Mouse (Mus musculus) ovary, adult 18-20 months (tissue): ENCODE measurements around the gene Ppfibp2.

Experiments
- DNase-seq: peaks from one replicate; pipeline ENCODE4 v3.0.0; 2022; ENCODE audit warnings: low spot score, mixed read lengths

Gene Ppfibp2

DNA sequence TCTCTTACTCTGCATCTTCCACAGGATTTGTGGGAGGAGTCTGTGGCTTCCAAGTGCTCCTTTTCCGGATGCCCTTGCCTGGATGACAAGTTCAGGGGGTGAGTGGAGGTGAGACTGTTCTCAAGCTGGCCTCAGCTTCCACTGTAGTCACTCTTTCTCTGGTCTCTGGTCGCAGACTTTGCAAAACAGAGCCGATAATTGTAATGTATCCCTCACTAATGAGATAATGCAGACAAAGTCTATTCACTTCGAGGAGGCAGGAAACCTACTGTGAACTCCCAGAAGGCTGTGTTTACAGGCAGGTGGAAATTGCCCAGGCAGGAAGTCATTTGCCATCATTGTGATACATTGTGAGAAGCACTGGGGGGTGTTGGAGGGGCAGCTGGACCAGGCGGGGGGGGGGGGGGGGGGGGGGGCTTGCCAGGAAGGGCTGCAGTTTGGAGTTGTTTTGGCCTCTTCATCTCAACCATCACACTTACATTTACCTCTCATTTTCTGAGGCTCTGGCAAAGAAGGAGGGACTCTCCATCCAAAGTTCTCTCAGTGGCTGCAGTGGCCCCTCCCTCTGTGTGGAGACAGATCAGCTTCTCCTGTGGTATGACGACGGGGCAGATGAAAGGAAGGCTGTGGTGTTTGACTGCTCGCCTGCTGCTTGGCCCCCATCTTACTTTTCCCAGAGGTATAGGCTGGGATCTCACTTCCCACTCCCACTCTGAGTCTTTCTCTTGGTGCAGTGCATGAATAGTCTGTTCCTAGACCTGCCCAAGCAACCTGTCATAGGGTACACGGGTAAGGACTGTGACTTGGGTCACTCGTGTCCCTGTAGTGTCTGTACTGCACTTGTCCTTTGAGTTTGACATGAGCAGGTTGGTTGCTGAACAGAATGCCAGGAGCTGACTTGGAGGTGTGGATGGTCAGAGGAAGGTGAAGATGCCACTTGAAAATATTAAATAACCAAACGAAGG, 23.3 kb downstream of the Ppfibp2 start:
- no peak for DNase-seq

DNA sequence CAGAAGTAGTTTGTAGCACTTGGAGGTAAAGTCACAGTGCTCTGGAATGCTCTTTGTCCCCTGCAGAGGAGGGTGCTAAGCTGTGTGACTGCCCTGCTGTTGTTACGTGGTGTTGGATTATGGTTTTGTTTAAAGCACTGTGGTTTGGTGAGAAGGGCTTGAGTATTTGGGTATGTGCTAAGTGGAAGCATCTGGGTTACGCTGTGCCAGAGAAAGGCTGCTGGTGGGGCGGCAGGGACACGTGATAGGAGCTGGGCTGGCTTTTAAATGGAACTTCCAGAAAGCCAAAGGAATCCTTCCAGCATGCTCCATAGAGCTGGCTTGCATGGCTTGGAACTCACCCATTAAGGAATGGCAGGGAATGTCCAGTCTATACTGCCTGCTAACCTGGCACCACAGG, 24.2 kb downstream of the Ppfibp2 start:
- no peak for DNase-seq

GRCm38 (mm10) chr7:107620137-107620536, 25.1 kb downstream of the Ppfibp2 start:
- DNase-seq: no peak

DNA sequence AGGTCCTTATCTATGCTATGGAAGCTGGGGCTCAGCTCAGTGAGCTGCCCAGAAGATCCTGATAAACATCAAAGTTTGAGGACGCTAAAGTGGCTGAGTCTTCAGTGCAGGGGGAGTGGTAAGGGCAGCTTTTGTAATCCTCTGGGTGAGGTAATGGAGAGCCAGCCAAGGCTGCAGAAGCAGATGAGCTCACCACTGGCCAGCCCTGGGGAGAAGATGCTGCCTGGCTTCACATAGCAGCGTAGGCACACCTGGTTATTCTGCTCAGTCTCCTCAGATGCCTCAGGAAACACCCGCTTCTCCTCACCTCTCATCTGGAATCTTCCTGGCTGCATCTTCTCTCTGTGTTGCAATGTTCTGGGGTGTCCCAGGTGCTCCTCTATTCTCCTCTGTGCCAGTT, 29.4 kb downstream of the Ppfibp2 start:
- DNase-seq: no peak

DNA sequence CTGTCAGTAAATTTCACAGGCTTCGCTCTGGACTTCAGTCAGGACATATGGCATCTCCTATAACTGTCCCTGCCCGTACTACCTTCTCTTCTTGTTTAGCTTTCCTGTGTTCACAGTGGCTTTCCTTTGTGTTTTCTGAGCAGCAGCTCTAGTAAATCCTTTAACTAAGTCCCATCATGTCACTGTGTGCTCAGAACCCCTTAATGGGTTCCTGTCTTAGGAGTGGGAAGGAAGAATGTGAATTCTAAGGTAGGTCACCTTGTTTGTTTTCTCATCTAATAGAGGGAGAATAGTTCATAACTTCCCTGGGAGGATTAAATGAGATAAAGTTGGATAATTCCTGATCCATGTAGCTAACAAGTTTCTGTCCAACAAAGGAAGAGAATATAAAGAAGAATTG, 30.1 kb downstream of the Ppfibp2 start, which contains the start of gene 5330417H12Rik:
Gene 5330417H12Rik, minus strand, starts transcription at position 101 of the 400 bp plus-strand sequence.
- DNase-seq: no peak

DNA sequence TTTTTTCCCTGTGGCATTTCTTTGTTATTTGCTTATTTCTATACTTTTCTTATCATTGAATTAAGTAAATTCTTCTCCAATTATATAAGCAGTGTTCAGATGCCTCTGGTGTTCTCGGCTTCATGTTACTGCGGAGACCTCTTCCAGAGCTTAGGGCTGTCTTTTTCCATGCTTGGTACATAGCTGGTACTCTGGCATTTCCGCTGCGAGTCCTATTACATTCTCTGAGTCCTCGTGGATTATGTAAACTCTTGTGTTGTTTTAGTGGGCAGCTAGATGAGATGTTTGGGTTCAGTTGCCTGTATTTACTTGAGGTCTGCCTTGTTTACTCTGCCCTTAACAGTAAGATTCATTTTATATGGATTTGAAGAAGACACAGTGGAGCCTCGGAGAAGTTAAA, 30.8 kb downstream of the Ppfibp2 start:
- no peak for DNase-seq

GRCm38 (mm10) chr7:107628383-107628782, 33.4 kb downstream of the Ppfibp2 start:
- no peak for DNase-seq

GRCm38 (mm10) chr7:107633201-107633600, 38.2 kb downstream of the Ppfibp2 start:
- DNase-seq: no peak

GRCm38 (mm10) chr7:107637398-107637797, 42.4 kb downstream of the Ppfibp2 start:
- DNase-seq: no peak

DNA sequence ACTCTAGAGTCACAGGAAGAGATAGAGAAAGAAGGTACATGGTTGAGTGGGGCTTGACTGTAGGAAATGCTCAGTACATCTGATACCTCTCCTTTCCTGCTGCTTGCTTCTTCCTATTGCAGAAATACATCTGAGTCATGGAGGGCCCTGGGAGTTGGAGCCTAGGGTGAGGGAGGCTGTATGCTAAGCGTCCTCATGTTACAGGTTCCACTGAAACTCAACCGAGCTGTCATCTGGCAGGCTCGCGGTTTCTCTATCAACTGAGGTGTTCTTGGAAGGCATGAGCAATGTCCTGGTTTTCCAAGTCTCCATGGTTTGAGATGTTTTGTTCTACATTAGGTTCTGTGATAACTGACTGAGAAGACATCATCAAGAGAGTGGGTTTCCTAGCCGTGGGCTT, 43.0 kb downstream of the Ppfibp2 start:
- DNase-seq: no peak

- DNase-seq: peak; percentile 43
Observed at GRCm38 (mm10) chr7:107642586-107643275, 47.7 kb downstream of the Ppfibp2 start.

DNA sequence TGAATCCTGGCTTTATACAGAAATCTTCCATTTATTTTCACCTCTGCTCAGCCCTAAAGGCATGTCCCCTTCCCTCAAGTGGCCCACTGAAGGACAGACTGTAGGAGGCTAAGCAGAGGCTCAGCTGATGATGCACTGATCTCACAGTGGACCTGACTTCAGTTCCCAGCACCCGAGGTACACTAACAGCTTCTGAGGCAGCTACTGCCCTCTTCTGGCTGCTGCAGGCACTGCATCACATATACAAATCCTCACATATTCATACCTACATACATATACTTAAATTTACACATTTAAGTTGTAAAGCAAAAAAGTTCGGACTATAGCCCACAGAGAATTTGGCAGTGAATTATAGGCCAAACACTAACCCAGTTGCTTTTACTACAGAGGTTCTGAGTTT, 50.0 kb downstream of the Ppfibp2 start:
- DNase-seq: no peak

DNA sequence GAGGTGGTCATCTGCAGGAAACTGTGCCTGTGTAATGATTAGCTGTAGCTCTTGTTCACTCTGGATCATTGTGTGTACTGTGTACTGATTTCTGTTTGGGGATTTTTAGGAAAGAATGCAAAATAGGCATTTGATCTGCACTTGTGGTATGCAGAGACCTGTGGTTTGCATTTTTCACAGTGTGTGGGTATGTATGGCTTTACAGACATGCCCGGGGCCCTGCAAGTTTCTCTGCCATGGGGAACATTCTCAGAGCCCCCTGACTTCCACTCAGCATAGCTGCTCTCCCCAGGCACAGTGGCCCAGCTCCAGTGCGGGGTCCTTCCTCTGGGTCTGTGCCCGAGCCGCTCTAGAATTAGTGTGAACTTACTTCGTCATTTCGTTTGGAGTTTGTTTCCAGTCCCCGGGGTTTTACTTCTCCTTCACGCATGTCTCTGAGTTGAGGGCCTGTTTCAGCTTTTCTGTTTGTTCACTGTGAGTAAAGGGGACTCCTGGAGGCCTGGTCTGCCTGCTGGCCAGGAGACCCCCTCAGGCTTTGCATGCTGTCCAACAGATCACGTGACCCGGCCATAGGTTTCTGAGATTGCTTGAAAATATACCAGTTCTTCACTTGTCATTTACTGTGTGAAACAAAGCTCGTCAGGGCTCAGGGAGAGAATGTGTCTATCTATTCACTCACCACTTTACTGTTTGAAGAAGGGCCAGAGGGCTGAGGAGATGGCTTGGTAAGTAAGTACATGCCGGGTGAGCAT, 54.1 kb downstream of the Ppfibp2 start:
- DNase-seq: no peak

DNA sequence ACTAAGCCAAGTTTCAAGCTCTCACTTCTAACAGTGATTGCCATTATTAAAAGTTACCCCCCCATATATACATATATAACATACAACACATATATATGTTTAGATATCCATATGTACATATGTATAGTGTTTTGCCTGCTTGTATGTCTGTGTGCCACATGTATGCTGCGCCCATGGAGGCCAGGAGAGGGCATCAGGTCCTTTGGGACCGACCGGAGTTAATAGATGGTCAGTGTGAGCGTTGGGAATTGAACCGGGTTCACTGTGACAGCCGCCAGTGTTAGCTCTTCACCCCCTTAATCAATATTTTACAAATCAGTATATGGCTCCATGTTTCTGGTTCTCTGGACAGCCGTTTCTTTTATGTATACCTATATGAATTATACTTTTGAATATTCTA, 55.0 kb downstream of the Ppfibp2 start:
- DNase-seq: no peak

DNA sequence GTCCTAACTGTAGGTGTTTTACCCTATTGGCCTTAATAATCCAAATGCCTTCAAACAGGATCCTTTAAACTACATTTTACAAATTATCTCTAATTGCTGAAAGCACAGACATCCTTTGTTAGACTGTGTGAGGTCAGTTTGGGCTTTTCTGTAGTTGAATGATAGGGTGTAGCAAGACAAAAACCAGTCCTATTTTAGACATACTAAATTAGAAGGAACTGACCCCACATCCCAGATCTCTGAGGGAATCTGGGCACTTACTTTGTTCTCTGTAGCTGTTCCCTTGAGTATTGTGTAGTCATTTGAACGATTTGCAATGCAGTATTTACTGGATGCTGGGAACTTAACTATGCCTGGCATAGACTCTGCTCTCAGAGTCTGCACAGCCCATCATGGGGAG, 56.8 kb downstream of the Ppfibp2 start:
- no peak for DNase-seq

GRCm38 (mm10) chr7:107656451-107656850, 61.4 kb downstream of the Ppfibp2 start:
- DNase-seq: no peak

GRCm38 (mm10) chr7:107659186-107659918, 64.3 kb downstream of the Ppfibp2 start:
- no peak for DNase-seq

DNA sequence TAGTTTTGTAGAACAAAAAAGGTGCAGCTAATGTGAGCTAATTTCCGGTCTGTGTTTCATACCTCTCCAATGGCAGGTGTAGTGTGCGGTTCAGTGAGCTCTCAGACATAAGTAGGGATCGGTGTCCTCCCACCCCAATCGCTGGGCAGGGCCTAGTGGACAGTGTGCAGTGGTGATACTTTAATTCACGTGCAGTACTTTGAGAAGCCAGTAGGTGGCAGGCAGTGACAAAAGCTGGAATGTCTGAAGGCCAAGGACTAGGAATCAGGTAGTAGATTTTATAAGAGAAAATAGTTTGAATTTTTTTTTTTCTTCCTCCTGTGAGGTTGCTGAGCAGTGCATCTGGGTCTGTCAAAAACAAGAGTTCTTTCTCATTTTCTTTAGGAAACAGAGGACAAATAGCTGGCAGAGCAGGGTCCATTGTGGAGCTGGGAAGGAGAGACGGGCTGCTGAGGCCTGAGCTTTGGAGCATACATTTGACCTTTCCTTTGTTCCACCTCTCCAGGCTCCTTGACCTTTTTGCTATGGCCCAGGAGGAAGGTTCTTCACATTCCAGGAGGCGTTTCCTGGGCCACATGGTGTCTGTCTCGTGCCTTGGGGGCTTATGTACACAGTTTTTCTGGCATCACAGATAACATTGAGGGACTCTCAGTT, 66.3 kb downstream of the Ppfibp2 start:
- DNase-seq: no peak

GRCm38 (mm10) chr7:107661843-107662281, 66.9 kb downstream of the Ppfibp2 start:
- no peak for DNase-seq

DNA sequence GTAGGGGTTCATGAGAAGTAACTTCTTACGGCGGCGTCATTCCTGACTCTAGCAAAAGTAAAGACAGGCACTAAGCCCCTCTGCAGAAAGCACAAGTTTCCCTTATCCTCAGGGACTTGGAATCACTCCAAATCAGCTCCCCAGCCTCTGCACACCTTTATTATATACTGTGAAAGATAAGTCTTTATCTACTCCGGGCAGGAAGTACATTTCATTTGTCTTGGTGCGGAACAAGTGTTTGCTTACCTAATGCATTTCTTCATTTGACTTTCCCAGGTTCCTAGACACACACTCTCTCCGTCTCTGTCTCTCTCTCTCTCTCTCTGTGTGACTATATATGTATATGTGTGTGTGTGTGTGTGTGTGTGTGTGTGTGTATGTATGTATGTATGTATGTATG, 68.6 kb downstream of the Ppfibp2 start:
- DNase-seq: no peak
